Mouse (Mus musculus) gastrocnemius, postnatal 36 days (tissue): ENCODE data around the gene Sorl1. TPM values are rescaled to one million over a fixed set of nuclear protein-coding genes. Genes with fewer than 3 reads are reported as not detected.

Experiments
- DNase-seq, 2 experiments: peaks; one replicate each; pipeline ENCODE4 v3.0.0; 2022
- intact Hi-C: fragments of 180-260 bp; cut with DNase I; formaldehyde crosslinking; loops from one replicate; pipeline ENCODE4 v1.15.1; 2025
- total RNA-seq, 2 experiments: library from RNA; stranded (reverse); gene quantifications; 2 replicates each; pipeline ENCODE4 v1.2.3; 2021

Sorl1 gene
- total RNA-seq, 2 experiments from 2014 or later, result 30.7 to 38.0 TPM

- intact Hi-C loops, result no loop called here
- DNase-seq, result no peak
These were observed 148.1 kb downstream of the Sorl1 start for GRCm38 (mm10) chr9:41975968-41976367.

GRCm38 (mm10) chr9:41974661-41975060 is 149.4 kb downstream of the Sorl1 start:
- intact Hi-C loops, result no loop called here
- DNase-seq, result no peak

GRCm38 (mm10) chr9:41973775-41974657 is 150.1 kb downstream of the Sorl1 start:
- peak in 1 of 2 experiments; percentile 25 for DNase-seq
- intact Hi-C loops, result no loop called here

- intact Hi-C loops, result no loop called here
- DNase-seq, result no peak
These were observed 154.1 kb downstream of the Sorl1 start for GRCm38 (mm10) chr9:41969961-41970360.

GRCm38 (mm10) chr9:41968673-41969460 is 155.2 kb downstream of the Sorl1 start:
- DNase-seq, result no peak
- intact Hi-C loops, result no loop called here

GRCm38 (mm10) chr9:41961274-41961673 is 162.8 kb downstream of the Sorl1 start:
- DNase-seq, result no peak
- intact Hi-C loops, result no loop called here

GRCm38 (mm10) chr9:41958282-41958681 is 165.8 kb downstream of the Sorl1 start:
- no peak for DNase-seq
- intact Hi-C loops, result loop anchor here (10.0 kb wide), 1 partner anchor 583 kb away; no protein-coding TSS in a partner anchor

GRCm38 (mm10) chr9:41953486-41953885 is 170.6 kb downstream of the Sorl1 start:
- peak in 1 of 2 experiments; percentile 34 for DNase-seq
- intact Hi-C loops, result loop anchor here (5.0 to 10.0 kb wide), 2 partner anchors 371 to 579 kb away; no protein-coding TSS in a partner anchor

- intact Hi-C loops, result loop anchor here (1.0 to 10.0 kb wide), 3 partner anchors 370 to 723 kb away; no protein-coding TSS in a partner anchor
- no peak for DNase-seq
These were observed 171.4 kb downstream of the Sorl1 start for GRCm38 (mm10) chr9:41952650-41953204.

- peak in 1 of 2 experiments; percentile 32 for DNase-seq
- intact Hi-C loops, result loop anchor here (1.0 to 10.0 kb wide), 4 partner anchors 369 to 722 kb away; no protein-coding TSS in a partner anchor
These were observed 172.5 kb downstream of the Sorl1 start for GRCm38 (mm10) chr9:41951472-41952129.

GRCm38 (mm10) chr9:41950991-41951451 is 173.1 kb downstream of the Sorl1 start:
- intact Hi-C loops, result loop anchor here (2.0 to 10.0 kb wide), 3 partner anchors 369 to 576 kb away; no protein-coding TSS in a partner anchor
- peak; percentile 88 to 89 for DNase-seq

GRCm38 (mm10) chr9:41950109-41950990 is 173.7 kb downstream of the Sorl1 start:
- intact Hi-C loops, result loop anchor here (2.0 to 10.0 kb wide), 3 partner anchors 368 to 576 kb away; no protein-coding TSS in a partner anchor
- peak; percentile 88 to 93 for DNase-seq

GRCm38 (mm10) chr9:41949476-41949875 is 174.6 kb downstream of the Sorl1 start:
- intact Hi-C loops, result no loop called here
- DNase-seq, result peak in 1 of 2 experiments; percentile 23

- no peak for DNase-seq
- intact Hi-C loops, result no loop called here
These were observed 179.1 kb downstream of the Sorl1 start for GRCm38 (mm10) chr9:41944964-41945363.

GRCm38 (mm10) chr9:41942970-41943635 is 181.0 kb downstream of the Sorl1 start:
- intact Hi-C loops, result no loop called here
- no peak for DNase-seq

GRCm38 (mm10) chr9:41940311-41940853 is 183.7 kb downstream of the Sorl1 start:
- no peak for DNase-seq
- intact Hi-C loops, result no loop called here

- no peak for DNase-seq
- intact Hi-C loops, result no loop called here
These were observed 185.6 kb downstream of the Sorl1 start for GRCm38 (mm10) chr9:41938449-41938848.

GRCm38 (mm10) chr9:41937967-41938348 is 186.1 kb downstream of the Sorl1 start:
- intact Hi-C loops, result no loop called here
- DNase-seq, result peak in 1 of 2 experiments; percentile 30
